Mouse (Mus musculus): Measurements from ENCODE around the gene Mterf2.

Gene Mterf2

DNA sequence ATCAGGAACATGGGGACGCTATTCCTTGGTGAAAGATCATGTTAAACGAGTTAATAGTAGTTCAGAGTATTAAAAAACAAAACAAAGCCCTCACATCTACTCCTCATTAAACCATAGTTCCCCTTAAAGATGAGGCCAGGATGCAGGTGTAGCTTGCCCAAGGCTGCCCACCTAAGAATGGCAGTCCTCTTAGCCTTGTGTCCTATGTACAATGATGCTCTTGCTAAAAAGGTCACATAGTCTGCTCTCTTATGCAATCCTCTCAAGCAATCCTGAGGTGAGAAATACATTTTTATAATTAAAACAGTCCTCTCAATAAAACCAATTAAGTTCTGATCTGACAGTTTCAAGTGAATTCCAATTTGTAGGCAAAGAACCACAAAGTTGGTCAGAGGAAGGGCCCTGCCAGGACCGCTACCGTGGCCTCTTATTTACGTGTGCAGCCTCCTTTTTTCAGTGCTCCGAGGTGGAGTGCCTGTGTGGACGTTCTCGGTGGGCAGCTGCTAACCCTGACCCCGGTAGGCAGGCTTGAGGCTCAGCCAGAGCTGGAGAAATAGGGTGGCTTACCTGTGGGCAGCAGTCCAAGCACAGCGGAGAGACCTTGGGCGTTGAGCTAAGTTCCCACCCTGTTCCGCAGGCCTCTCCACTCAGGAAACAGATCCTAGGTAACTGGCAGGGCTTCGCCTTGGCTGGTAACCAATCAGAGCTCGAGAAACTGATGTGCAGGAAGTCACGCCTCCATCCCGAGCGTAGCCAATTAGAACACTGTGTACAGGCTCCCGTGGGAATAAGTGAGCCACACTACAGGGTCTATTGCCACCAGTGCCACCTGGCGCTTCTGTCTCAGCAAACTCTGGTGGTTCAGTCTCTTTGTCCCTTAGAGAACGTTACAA, at the start of gene Mterf2:
Gene Mterf2, minus strand, starts transcription at position 633 of the 893 bp plus-strand sequence.
- DNase-seq: peak; percentile 92

DNA sequence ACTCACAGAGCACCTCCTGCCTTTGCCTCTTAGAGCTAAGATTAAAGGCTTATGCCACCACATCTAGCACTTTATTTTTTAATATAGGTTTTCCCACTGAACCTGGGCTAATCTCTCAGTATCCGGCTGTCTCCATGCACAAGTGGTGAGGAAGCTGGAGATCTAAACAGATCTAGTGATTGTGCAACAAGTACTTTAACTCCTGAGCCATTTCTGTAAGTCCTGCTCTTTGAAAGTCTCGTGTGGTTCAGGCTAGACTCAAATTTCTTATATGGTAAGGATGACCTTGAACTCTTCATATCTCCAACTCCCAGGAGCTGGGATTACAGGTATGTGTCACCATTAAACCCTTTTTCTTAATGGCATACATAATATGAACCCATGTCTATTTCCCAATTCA, 48.8 kb upstream of the Mterf2 start:
- DNase-seq: no peak

GRCm38 (mm10) chr10:85165306-85165705, 37.5 kb upstream of the Mterf2 start:
- DNase-seq: no peak

DNA sequence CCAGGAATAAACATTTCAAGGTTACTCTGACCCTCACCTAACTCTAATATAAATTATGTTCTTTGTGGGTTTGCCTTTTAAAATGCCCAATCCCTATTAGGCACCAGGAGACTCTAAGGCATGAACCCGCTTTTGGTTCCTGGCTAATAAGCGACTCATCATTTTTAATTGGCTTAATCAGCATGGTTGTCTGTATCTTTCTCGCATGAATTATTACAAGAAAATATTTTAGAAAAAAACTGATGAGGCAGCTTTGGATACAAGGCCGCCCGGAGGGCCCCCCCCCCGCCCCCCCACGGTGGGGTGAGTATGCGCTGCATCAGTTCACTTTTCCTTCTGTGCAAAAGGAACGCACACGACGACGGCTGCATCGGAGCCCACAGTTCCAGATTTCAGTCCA, 37.0 kb upstream of the Mterf2 start:
- no peak for DNase-seq

DNA sequence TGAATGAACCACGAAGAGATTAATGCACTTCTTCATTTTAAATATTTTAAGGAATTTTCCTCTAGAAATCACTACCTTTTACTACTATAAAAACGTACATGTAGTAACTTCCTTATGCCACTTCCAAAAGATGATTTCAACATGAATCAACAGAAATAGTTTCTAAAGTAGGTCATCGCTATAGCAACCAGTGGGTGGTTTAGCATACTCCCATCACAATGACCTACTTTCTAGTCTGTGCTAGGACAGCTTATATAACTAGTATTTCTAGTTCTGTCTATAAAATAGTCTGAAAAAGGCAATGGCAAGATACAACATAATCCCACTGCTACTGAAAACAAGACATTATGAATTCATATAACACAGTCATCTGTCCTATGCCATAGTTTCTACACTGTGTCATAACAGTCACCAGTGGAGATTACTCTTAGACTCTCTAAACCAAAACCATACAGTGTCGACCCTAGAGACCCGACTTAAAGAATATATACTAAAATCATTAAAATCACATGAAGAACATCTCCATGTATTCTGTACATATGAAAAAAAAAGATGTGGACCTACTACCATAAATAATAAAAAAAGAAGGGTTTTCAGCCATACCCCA, 34.0 kb upstream of the Mterf2 start:
- no peak for DNase-seq

- DNase-seq: no peak
These were observed 32.3 kb upstream of the Mterf2 start for GRCm38 (mm10) chr10:85159989-85160619.

DNA sequence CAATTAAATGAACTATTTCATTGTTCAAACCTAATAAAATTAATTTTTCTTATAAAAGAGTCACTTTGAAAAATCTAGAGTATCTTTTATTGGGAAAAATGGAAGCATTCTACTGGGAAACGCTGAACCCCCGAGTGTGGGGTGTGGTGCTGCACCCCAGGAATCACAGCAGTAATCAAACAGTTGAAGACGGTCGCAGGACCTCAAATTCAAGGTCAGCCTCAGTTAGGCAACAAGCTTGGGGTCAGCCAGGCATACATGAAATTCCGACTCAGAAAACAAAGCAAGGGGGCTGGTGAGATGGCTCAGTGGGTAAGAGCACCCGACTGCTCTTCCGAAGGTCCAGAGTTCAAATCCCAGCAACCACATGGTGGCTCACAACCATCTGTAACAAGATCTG, 29.6 kb upstream of the Mterf2 start:
- DNase-seq: no peak

DNA sequence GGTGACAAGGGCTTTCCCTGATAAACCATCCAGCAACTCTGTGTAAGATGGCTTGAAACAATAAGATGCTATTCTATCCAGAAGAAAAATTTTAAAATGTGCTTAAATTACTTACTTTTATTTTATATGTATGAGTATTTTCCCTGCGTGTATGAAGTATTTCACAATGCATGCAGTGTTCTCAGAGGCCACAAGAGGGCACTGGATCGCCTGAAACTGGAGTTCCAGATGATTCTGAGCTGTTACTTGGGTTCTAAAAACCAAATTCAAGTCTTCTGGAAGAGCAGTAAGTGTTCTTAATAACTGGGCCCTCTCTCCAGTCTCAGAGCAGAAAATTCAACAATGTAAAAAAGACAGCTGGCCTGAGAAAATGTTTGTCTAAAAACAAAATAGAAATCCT, 26.4 kb upstream of the Mterf2 start:
- peak; percentile 70 for DNase-seq

- DNase-seq: no peak
These were observed 21.4 kb upstream of the Mterf2 start for GRCm38 (mm10) chr10:85149226-85149625.

DNA sequence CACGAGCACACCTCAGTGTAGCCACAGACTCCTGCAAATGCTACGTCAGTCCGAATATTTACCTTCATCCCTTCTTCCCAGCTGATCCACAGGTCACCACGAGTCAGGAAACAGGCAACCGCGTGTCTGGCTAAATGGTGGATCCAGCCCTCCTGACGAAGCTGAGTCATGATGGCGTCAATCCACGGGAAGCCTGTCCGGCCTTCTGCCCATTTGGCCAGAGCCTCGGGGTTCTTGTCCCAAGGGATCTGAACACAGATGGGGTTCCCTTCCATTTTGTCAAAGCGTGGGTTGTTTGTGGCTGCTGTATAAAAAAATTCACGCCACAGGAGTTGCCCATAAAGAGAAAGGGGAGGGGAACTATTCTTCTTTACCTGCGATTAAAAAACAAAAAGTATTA, 18.5 kb upstream of the Mterf2 start:
- no peak for DNase-seq

DNA sequence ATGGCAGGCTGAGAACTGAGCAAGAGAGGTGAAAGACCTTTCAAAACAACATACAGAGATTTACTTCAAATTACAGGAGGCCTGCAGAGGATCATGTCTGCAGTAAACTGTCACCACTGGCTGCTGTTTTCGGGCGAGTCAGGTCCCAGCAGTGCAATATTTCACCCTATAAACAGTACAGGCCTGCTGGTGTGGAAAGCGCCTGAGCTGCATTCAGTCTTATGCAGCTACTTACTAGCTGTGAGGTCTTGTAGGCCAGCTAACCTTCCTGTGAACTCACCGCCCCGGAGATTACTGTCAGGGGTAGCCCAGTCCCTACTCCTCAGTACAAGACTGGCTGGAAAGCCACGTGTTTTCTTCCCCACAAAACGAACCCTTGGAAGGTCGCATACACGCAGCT, 13.6 kb upstream of the Mterf2 start:
- no peak for DNase-seq

DNA sequence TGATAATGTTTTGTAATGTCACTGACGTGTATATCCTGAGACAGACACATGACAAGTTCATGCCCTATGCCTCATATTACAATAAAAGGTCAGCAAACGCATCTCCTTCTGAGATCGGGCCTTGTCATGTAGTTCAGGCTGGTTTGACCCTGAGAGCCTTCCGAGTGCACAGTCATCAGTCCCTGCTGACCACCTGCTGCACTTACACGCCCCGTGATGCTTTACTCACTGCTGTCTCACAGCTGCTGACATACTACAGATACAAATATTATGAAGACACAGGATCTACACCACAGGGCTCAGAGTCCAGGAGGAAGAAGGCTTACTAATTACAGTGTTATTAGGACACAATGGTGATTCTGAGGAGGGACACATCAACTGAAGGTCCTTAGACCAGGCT, 8.7 kb upstream of the Mterf2 start:
- no peak for DNase-seq

- peak; percentile 43 for DNase-seq
These were observed 626 bp upstream of the Mterf2 start for GRCm38 (mm10) chr10:85128453-85128852.

- DNase-seq: no peak
These were observed 2.6 kb downstream of the Mterf2 start for GRCm38 (mm10) chr10:85125184-85125583.

GRCm38 (mm10) chr10:85114409-85114808, 13.4 kb downstream of the Mterf2 start:
- DNase-seq: no peak

DNA sequence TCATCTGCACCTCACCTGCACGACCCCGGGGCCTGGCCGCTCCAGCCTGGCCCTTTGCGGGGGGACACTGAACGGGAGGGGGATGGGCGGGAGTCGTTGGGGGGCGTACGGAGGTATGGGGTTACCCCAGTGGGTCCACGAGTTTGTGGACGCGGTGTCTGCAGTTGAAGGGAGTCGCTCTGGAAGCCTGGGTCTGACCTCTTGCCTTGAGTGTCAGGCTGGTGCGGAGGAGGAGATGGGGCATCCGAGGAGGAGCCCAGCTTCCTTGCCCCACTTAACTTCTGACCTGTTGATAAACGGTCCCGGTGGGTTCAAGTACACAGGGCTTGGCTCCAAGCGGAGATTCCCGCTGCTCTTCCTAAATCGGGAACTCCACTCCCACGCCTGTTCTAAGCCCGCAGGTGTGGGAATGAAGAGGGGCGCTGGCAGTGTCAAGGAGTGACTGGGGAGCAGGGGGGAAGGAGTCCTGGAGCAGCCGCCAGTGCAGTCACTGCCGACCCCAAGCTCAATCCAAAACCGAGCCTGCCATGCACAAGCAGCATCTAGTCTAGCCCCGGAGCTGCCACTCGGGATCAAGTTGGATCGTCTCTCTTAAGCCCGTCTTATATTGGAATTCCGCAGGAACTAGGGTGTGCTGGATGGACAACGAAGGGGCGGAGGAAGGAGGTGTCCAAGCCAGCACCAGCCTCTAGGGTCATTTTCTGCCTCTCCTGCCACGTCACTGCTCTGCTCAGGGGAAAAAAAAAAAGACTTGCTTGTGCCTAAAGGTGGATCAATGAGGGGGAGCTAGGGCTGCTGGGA, 24.5 kb downstream of the Mterf2 start:
- peak; percentile 23 for DNase-seq

DNA sequence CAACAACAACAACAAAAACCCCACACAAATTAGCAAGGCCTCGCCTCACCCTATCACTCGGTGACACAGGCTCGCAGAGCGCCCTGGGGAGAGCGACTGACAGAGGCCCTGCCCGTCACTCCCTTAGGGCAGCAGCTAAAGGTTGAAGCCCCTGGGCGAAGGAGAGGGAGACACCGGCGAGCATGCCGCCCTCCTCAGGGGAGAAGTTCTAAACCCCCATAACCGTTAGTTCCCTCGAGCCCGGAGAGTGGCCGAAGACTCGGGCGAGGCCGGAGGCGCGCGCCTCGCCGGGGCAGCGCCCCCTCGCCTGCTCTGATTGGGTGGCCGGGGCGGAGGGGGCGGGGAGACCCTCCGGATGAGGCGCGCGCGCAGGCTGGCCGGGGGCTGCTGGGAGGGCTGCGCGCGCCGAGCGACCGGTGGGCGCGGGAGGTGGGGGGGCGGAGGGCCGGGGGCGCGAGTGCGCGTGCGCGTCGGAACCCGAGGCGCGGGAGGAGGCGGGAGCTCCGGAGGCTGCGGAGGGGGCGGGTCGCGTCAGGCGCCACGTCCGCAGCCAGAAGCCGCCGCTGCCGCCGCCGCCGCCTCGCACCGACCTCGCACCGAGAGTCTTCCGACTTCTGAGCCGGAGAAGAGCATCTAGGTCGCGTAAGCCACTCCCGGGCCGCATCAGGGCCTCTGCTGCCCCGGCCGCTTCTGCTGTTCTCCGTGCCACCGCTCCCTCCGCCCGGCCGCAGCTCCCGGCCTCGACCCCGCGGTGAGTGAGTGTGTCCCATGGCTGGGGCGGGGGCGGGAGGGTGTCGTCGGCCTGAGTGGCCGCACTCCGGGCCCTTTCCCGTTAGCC, 25.4 kb downstream of the Mterf2 start, which contains the start of the genes Fhl4 and Tmem263:
Gene Fhl4, minus strand, starts transcription at position 249 of the 838 bp plus-strand sequence.
Gene Tmem263, plus strand, starts transcription at position 381 of the 838 bp plus-strand sequence.
- DNase-seq: peak; percentile 72

DNA sequence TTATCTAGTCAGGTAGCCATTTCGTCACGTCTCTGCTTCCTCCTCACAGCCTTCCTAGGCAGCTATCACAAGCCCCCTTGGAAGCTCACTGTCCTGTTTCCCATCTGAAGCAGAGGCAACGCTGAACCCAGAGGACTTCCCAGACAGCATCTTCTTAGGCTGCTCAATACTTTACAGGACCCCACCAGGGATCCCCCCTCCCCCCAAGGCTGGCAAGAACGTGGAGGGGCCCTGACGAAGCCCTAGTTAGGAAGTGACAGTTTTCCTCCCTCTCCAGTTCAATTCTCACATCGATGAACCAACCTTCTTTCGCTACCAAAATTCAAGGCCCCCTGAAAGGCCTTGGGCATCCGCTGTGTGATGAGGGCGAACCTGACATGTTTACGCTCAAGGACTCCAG, 26.0 kb downstream of the Mterf2 start:
- DNase-seq: no peak

DNA sequence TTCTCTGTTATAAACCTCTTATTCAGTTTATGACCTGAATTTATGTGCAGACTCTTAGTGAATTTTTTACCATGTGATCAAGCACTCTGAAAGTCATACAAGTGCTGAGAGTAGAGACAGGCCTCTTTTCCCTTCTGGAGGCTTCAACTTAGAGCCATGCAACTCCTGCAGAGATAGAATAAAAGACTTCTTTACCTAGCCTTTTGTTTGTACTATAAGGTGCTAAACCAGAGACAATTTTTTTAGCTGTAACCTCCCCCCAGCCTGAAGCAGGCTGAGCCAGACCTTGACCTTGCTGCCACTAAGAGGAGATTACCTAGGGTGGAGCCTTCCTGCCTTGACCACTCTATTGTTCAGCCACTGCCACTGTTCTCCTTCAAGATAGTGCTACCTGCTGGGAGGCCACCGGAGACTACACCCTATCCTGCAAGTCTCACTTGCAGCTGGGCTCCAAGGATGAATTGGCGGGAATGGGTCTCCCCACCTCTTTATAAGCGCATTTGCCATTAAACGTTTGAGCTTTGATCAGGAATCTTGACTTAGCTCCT, 56.1 kb downstream of the Mterf2 start:
- no peak for DNase-seq
